Mouse (Mus musculus) mesoderm, embryonic 11.5 days (tissue): Measurements from ENCODE around the gene Ugt2b5.
"Not testable (repeated sequence)": the region's sequence is repeated elsewhere in the genome, so short reads cannot be mapped to it uniquely, and the experiment has no call there.

ENCODE experiments used
- DNase-seq: peaks from one replicate; pipeline ENCODE4 v3.0.0-alpha.2; 2012; ENCODE audit warnings: low read depth, low spot score

Ugt2b5 gene

DNA sequence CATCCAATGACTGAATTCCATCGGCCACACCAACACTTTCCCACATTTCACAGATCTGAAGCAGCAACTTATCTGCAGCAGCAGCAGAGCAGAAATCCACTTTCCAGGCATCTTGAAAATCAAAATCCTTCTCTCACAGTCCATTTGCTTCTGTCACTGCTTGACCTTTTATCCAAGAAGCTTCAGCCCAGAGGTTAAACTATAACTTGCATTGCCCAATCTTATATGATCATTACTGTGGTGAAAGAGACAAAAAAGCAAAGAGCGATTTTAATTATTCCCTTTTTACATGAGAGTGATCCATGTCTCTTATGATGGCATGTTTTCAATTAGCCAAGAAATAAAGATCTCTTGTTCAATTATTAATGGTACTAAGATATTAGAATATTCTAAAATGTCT is at the start of gene Ugt2b5:
TSS of gene Ugt2b5 (minus strand) at position 123 of the 400 bp plus-strand sequence.
- DNase-seq: not testable (repeated sequence)

DNA sequence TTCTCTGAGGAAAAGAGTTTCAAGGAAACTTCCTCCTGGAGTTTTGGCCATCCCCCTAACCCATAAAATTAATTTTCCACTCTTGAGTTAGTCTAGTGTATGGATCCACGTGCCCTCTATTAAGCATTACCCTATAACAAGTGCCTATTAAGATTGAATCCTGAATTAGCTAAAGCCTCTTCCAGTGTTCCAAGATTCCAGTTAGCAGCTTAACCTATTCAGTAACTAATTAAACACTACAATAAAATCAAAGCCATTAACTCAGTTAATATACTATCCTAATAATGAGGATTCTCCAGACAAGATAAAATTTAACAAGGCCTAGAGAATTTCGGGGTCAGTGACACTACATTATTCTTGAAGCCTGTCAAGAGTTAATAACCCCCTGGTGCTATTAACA is 35.7 kb upstream of the Ugt2b5 start:
- not testable (repeated sequence) for DNase-seq

DNA sequence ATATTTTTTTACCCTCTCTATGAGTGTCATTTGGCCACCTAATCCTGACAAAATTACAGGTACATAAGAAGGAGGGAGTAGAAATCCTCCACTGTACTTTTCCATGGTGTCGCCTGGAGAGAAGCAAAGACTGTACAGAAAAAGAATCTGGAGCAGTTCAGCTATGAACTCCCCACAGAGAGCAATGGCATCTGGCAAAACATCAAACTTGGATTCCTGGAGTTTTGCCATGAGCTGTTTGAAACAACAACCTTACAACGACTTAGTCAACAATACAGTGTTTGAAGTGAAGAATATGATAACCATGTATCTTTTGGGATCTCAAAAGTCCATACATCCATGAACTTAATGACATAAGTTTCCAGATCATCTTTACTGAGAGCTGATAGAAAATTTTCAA is 34.6 kb upstream of the Ugt2b5 start:
- DNase-seq: no peak

DNA sequence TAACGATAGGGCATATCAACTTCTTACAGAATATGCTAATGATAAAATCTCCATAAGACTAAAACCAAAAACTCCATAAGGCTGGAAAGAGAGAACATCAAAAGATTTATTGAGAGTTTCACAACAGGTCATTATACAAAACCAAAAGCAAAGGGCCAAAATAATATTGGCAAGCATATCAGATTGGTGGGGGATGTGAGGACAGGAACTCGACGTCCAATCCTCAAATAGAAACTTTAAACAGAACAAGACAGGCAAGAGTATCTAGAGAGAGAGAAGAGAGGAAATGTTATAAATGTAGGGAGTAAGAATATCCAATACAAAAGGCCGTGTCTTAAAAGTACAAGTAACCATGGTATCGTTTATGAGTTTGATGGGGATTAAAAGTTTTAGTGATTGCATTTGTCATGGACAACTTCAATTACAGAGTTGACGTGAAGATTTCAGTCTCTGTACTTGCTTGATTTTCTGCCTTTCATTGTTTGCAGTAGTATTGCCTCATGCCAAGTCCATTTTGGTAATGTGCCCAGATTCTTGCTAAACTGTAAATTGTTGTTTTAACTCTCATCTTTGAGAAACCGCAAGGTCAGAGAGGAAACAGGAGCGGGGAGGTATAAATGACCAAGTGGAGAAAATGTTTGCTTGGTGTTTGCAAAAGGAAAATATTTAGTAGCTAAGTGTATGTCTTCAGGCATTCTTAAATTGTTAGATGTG is 7.8 kb upstream of the Ugt2b5 start:
- no peak for DNase-seq

DNA sequence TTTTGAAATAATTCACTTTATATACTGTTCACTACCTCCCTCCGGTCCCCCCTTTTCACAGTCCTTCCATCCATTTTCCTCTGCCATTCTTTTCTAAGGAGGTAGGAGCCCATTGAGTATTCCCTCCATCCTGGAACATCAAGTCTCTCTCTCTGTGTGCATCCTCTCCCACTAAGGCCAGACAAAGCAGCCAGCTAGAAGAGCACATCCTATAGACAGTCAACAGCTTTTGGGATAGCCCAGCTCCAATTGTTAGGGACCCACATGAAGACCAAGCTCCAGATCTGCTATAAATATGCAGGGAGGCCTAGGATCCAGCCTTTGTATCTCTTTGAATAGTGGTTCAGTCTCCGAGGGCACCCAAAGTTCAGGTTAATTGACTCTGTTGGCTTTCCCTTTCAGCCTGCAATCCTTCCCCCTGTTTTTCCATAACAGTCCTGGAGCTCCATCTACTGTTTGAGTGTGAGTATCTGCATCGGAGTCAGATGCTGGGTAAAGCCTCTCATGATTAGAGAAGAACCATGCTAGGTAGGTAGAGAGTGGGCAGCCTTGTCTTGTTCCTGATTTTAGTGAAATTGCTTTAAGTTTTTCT is 2.8 kb upstream of the Ugt2b5 start:
- peak; percentile 42 for DNase-seq

DNA sequence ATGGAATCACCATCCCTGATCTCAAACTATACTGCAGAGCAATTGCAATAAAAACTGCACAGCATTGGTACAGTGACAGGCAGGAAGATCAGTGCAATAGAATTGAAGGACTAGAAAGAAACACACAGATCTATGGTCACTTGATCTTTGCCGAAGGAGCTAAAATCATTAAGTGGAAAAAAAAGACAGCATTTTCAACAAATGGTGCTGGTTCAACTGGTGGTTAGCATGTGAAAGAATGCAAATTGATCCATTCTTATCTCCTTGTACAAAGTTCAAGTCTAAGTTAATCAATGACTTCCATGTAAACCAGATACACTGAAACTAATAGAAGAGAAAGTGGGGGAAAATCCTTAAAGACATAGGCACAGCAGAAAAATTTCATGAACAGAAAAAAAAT is 36.4 kb downstream of the Ugt2b5 start:
- DNase-seq: not testable (repeated sequence)

DNA sequence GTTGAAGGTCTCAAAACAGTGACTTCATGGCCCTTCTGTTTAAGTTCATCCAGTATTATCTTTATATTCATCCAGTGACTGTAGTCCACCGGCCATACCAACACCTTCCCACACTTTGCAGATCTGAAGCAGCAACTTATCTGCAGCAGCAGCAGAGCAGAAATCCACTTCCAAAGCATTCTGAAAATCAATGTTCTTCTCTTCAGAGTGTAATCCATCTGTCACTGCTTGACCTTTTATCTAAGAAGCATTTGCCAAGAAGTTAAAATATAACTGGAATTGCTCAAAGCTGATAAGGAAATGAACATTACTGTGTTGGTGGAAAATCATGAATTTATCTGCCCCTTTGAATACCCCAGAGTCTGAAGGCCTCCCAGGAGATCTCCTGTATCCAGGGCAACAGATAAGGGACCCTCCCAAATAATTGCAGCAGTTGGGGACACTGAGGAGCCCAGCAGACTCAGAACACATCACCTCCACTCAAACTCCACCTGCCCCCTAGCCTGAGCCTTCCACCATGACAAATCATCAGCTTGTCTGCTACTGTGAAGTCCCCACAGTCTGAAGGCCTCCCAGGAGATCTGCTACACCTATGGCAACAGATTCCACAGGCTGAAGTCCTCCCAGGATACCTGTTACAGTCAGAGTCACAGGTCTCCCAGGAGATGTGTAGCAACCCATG is 47.6 kb downstream of the Ugt2b5 start, which contains the start of gene Ugt2b36:
TSS of gene Ugt2b36 (minus strand) at position 210 of the 682 bp plus-strand sequence.
- no peak for DNase-seq

DNA sequence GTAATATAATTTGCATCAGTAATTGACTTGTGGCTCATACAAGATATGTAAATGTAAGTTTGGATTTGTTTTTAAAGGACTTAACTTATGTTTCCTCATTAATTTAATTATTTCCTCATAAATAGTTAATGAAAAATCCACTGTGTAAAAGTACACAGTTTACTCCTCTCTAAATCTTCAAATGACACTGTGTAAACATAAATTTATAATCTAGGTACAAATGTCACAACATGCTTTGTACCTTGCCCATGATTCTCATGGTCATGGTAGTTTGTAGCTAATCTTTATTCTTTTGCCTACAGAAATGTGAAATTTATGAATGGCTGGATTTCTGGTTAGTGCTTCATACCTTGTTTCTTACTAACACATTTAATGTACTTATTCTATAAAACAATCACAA is 49.0 kb downstream of the Ugt2b5 start:
- no peak for DNase-seq

DNA sequence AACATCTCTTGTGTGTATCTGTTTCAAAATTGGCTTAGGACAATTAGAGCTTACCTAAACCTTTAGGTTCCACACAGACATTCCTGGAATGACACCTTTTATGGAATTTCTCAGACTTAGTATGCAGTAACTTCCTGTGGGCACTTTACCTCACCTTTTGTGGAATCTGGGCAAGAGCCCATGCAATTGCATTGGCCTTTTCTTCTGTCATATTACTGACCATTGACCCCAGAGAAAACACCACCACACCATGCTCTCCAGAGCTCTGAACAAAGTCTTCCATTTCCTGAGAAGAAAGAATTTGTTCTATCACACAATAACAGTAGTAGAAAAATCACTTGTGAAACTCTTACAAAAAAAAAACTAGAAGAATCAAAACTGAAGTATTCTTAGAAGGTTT is 50.9 kb downstream of the Ugt2b5 start:
- no peak for DNase-seq

DNA sequence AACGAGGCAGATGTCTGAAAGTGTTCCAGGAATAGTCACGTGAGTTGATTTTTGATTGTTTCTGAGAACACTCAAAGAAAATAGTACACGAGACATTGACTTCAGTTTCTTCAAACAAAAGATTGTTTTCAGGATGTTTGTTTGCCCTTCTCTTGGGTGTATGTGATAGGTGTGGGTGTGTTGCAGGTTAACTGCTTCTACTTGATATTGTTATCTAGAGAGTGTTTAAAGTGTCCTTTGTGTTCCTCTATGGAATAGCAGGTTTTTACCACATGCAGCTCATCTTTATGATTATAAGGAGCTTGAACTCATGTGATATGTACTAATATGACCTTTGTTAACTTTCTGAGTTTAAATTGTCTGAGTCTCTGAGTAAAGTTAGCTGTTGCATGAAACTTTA is 53.8 kb downstream of the Ugt2b5 start:
- DNase-seq: no peak
